Mouse (Mus musculus) thymus, adult 2 months (tissue): ENCODE data around the gene Olfr1445. TPM values are rescaled to one million over a fixed set of nuclear protein-coding genes. Genes with fewer than 3 reads are reported as not detected.

Experiments used
- DNase-seq: peaks from one replicate; pipeline ENCODE4 v3.0.0; 2021
- H3K27ac ChIP-seq: fragments of 200-500 bp; 2 replicates; pipeline ENCODE4 v1.5.1; 2012; ENCODE audit warnings: low read length, control low read depth; ENCODE audit not compliant: control insufficient read depth, insufficient read depth
- H3K27me3 ChIP-seq: fragments of 200-500 bp; 2 replicates; pipeline ENCODE4 v1.6.1; 2012; ENCODE audit warnings: mild to moderate bottlenecking, low read length, moderate library complexity, mixed read lengths; ENCODE audit not compliant: control insufficient read depth, insufficient read depth
- H3K36me3 ChIP-seq: fragments of 200-500 bp; 2 replicates; pipeline ENCODE4 v1.6.1; 2012; ENCODE audit warnings: mild to moderate bottlenecking, low read length, moderate library complexity; ENCODE audit not compliant: control insufficient read depth, insufficient read depth
- H3K4me1 ChIP-seq: fragments of 200-500 bp; replicated peaks from 2 replicates; pipeline ENCODE4 v1.6.1; 2012; ENCODE audit warnings: low read length; ENCODE audit not compliant: control insufficient read depth, insufficient read depth
- H3K4me3 ChIP-seq: fragments of 200-500 bp; 2 replicates; pipeline ENCODE4 v1.5.1; 2012; ENCODE audit warnings: mild to moderate bottlenecking, low read length, control low read depth, moderate library complexity; ENCODE audit not compliant: control insufficient read depth, insufficient read depth
- CTCF ChIP-seq: fragments of 200-500 bp; IDR thresholded peaks from 2 replicates; pipeline ENCODE4 v1.5.1; 2012; ENCODE audit warnings: mild to moderate bottlenecking, control low read depth, low read length, moderate library complexity, borderline replicate concordance; ENCODE audit not compliant: control insufficient read depth, poor library complexity, insufficient read depth; ENCODE audit errors: extremely low read depth
- POLR2A ChIP-seq: fragments of 200-500 bp; IDR thresholded peaks from 2 replicates; pipeline ENCODE4 v1.6.1; 2012; ENCODE audit warnings: mild to moderate bottlenecking, low read length, control low read depth, moderate library complexity; ENCODE audit not compliant: control insufficient read depth, poor library complexity, insufficient read depth; ENCODE audit errors: extremely low read depth
- polyA plus RNA-seq: library from polyadenylated mRNA; depleted of rRNA; stranded (reverse); fragments of >200 nt; gene quantifications from 2 replicates; pipeline ENCODE4 v1.2.3, GENCODE M21; 2012; rRNA removed

Olfr1445 gene
- polyA plus RNA-seq, 1 experiment, result 0.09 TPM

- DNase-seq, result no peak
- Histone ChIP-seq H3K27me3 (no peaks in the 10 kb centered on the region), H3K27ac (no peak within 1 kb of the TSS), H3K4me3 (no peak within 1 kb of the TSS), H3K4me1 (no peaks in the 10 kb centered on the region; the same call in 1 of the 2 replicates), H3K36me3 (no peaks in the 10 kb centered on the region)
- TF ChIP-seq POLR2A (no peak), CTCF (no peak)
Observed at GRCm38 (mm10) chr19:12930540-12930939, 46.9 kb downstream of the Olfr1445 start, which contains the start of gene Olfr1449. Olfr1449 (plus strand) TSS chr19:12930840.

Other genes with a start within 250 kb of the Olfr1445 start
- not detected in 2 replicates for gene Olfr1442, start 213.4 kb upstream of the Olfr1445 start, polyA plus RNA-seq
- not detected in 2 replicates for gene Olfr1443, start 205.7 kb upstream of the Olfr1445 start, polyA plus RNA-seq
- 0.09 and 0.34 TPM in 2 replicates for gene Keg1, start 188.1 kb upstream of the Olfr1445 start, polyA plus RNA-seq
- gene Cntf, start 118.2 kb upstream of the Olfr1445 start, polyA plus RNA-seq, result 2.5 and 3.0 TPM in 2 replicates
- gene Zfp91, start 87.7 kb upstream of the Olfr1445 start, polyA plus RNA-seq, result 20.8 and 21.6 TPM in 2 replicates
- 32.2 and 40.4 TPM in 2 replicates for gene Lpxn, start 87.7 kb upstream of the Olfr1445 start, polyA plus RNA-seq
- 0.15 TPM in 1 of 2 replicates, not detected in the other for gene Gm5244, start 37.2 kb upstream of the Olfr1445 start, polyA plus RNA-seq
- gene Olfr1444, start 26.6 kb upstream of the Olfr1445 start, polyA plus RNA-seq, result 0.40 and 0.62 TPM in 2 replicates
- gene Olfr1446, start 9.7 kb downstream of the Olfr1445 start, polyA plus RNA-seq, result not detected in 2 replicates
- not detected in 2 replicates for gene Olfr1447, start 19.9 kb downstream of the Olfr1445 start, polyA plus RNA-seq
- gene Olfr1448, start 40.6 kb downstream of the Olfr1445 start, polyA plus RNA-seq, result not detected in 2 replicates
- gene Olfr1449, start 47.0 kb downstream of the Olfr1445 start, polyA plus RNA-seq, result not detected in 2 replicates
- gene Olfr1450, start 66.4 kb downstream of the Olfr1445 start, polyA plus RNA-seq, result not detected in 2 replicates
- gene Olfr1451, start 111.2 kb downstream of the Olfr1445 start, polyA plus RNA-seq, result not detected in 2 replicates
- not detected in 2 replicates for gene Olfr1453, start 144.5 kb downstream of the Olfr1445 start, polyA plus RNA-seq
- gene Olfr1454, start 176.8 kb downstream of the Olfr1445 start, polyA plus RNA-seq, result not detected in 2 replicates
- gene Olfr1457, start 214.0 kb downstream of the Olfr1445 start, polyA plus RNA-seq, result not detected in 2 replicates
- gene Olfr1458, start 222.9 kb downstream of the Olfr1445 start, polyA plus RNA-seq, result not detected in 2 replicates